Mouse (Mus musculus): ENCODE data around the gene Zpbp. TPM values are rescaled to one million over a fixed set of nuclear protein-coding genes. Genes with fewer than 3 reads are reported as not detected.
A peak's percentile ranks its signal among the peaks of the same experiment; 100 is the strongest.

The Zpbp gene
- polyA plus RNA-seq (2016; fragmentation: Nextera tagmentation; extraction: Ambion mirVana) = 0.66 and 0.85 TPM in 2 replicates

DNA sequence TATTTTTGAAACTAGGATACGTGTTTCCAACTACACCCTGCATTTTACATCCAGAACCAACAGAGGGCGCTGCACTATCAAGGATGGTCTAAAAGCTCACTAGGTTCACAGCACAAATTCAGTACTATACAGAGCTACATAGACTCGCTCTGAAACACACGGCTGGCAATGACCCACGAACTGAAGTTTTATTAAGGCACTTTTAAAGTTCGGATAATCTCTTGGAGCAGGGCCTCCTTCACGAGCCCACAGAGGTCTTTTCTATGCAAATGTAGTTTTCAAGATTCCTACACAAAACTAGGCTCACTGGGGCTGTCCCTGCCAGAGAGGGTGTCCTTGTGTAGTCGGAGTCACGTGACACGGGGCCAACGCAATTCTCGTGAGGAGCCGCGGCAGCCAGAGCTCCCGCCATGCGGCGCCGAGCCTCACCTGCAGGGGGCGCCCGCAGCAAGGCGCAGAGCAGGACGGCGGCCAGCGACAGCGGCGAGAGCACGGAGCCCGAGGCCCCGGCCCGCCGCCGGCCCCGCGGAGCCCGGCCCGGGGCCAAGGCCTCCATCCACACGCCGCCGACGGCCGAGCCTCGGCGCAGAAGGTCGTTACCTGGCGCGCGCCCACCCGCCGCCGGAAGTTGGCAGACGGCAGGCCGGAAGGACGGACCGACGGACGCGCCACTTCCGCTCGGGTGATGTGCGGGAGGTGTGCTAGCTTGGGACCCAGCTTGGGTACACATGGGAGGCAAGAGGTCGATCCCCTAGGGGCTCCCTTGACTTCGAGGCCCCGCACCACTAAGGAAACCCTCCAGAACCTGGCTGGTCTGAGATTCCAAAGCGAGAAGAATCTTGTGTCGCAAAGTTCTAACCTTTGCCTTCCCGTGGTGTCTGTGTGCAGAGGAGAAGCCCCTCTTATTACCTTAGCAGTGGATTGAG is at the start of gene Zpbp, which contains the start of gene Spata48:
Gene Zpbp, minus strand, starts transcription at position 774 of the 926 bp plus-strand sequence.
Gene Spata48, plus strand, starts transcription at position 460 of the 926 bp plus-strand sequence.
- Histone ChIP-seq H3K36me3 (no peaks in the 10 kb centered on the region), H3K4me1 (replicated peaks) (no peaks in the 10 kb centered on the region), H3K9me3 (replicated peaks) (no peaks in the 10 kb centered on the region), H3K4me3 (peak within 1 kb of the TSS; percentile 79), H3K27ac (ENCODE audit: poor library complexity, severe bottlenecking) (peak within 1 kb of the TSS; percentile 70), H3K27me3 (replicated peaks) (0 out of 2 replicates have a peak, but pooled peaks cover under 1% of the 10 kb centered on the region), H3K9ac (peak within 1 kb of the TSS; percentile 80), H3K4me2 (peak within 1 kb of the TSS; percentile 82)
- ATAC-seq (ENCODE audit: insufficient number of reproducible peaks, low FRiP score) = peak; percentile 96
- WGBS = 4% methylated on average over 65 of the region's 66 CpGs

DNA sequence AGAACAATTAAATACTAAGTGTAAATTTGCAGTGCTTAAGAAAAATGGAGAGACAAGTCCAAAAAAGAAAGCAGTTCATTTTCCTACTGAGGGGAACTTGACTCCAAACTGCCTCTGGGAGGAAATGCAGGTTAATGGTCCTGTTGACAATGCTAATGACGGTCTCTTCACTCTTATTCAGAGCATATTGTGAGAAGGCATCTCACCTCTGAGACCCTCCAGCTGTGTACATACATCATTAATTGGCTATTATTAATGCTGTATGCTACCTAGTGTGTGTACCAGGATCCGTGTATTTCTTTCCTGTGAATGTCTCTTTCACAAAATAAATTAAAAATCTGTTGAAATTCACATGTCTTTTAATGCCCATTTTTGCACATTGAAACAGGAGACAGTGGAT is 47.2 kb upstream of the Zpbp start:
- no peak overlapping the region for H3K4me2 ChIP-seq
- no peak overlapping the region for H3K27ac ChIP-seq (ENCODE audit: poor library complexity, severe bottlenecking)
- no peak overlapping the region for H3K9ac ChIP-seq
- no peak for ATAC-seq (ENCODE audit: insufficient number of reproducible peaks, low FRiP score)
- WGBS = 66% methylated on average over 2 of the region's 2 CpGs
- H3K4me1 ChIP-seq (replicated peaks) = no peaks in the 10 kb centered on the region
- H3K36me3 ChIP-seq = no peaks in the 10 kb centered on the region
- H3K4me3 ChIP-seq = no peak overlapping the region
- H3K27me3 ChIP-seq (replicated peaks) = no peaks in the 10 kb centered on the region
- no peaks in the 10 kb centered on the region for H3K9me3 ChIP-seq (replicated peaks)

DNA sequence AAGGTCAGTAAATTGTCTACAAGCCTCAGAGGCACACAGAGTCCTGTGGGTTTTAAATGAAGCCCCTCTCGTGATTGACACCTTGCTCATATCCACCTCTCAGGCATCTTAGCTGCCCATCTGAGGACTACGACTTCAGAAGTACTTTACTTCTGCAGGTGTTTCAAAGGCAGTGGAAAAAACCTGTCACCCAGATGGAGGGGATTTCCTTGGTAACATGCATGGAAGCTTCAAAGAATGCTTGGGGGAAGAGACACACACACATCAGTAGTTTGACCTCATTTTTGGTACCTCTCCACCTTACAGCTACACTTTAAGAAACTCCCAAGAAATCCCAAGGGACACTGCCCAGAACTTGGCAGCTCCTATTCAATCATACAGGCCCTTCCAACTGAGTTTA is 44.0 kb upstream of the Zpbp start:
- 76% methylated on average over 2 of the region's 2 CpGs for whole genome bisulfite sequencing
- Histone ChIP-seq H3K9ac (no peak overlapping the region), H3K4me2 (no peak overlapping the region), H3K27me3 (replicated peaks) (no peaks in the 10 kb centered on the region), H3K36me3 (no peaks in the 10 kb centered on the region), H3K27ac (ENCODE audit: poor library complexity, severe bottlenecking) (no peak overlapping the region), H3K4me1 (replicated peaks) (no peaks in the 10 kb centered on the region), H3K9me3 (replicated peaks) (no peaks in the 10 kb centered on the region), H3K4me3 (no peak overlapping the region)
- no peak for ATAC-seq (ENCODE audit: insufficient number of reproducible peaks, low FRiP score)

DNA sequence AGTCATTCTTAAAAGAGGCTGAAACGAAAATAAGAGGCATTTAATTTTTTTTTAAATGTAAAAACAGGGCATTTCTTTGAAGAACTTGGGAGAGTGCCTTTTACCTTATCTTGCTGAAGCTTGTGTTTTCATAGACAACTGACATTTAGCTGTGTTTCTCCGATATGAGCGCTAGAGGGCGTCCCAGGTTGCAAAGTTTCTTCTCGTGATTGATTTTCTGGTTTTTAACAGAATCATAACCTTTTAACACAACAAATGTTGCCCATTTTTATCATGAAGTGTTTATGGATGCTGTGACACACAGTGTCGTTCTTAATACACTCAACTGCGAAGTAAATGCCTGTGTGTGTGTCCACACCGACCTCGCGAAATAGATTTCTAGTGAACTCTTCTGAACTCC is 37.7 kb upstream of the Zpbp start:
- Histone ChIP-seq H3K4me1 (replicated peaks) (no peaks in the 10 kb centered on the region), H3K27me3 (replicated peaks) (no peaks in the 10 kb centered on the region), H3K9me3 (replicated peaks) (no peaks in the 10 kb centered on the region), H3K27ac (ENCODE audit: poor library complexity, severe bottlenecking) (no peak overlapping the region), H3K4me2 (peak overlapping the region; percentile 38), H3K9ac (no peak overlapping the region), H3K4me3 (no peak overlapping the region), H3K36me3 (no peaks in the 10 kb centered on the region)
- WGBS = 22% methylated on average over 10 of the region's 10 CpGs
- ATAC-seq (ENCODE audit: insufficient number of reproducible peaks, low FRiP score) = no peak

DNA sequence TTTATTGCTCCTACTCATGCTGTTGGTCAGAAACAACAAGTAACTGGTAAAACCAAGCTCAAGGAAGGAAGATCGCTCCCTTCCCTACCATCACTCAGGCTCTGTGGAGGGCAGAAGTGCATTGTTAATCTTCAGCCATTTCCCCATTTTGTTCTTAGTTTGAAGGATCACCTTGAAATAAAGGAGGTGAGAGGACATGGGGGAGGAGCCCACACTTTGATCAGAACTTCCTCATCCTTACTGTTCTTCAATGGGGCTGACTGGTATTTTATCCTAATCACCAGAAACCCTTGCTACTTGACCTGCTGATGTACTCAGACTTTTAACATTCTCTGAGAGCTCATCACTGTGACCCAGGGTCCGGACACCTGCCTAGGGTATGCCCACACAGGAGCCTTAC is 33.5 kb upstream of the Zpbp start:
- Histone ChIP-seq H3K4me3 (no peak overlapping the region), H3K27ac (ENCODE audit: poor library complexity, severe bottlenecking) (no peak overlapping the region), H3K9ac (no peak overlapping the region), H3K36me3 (no peaks in the 10 kb centered on the region), H3K27me3 (replicated peaks) (no peaks in the 10 kb centered on the region), H3K9me3 (replicated peaks) (no peaks in the 10 kb centered on the region), H3K4me1 (replicated peaks) (no peaks in the 10 kb centered on the region), H3K4me2 (no peak overlapping the region)
- ATAC-seq (ENCODE audit: insufficient number of reproducible peaks, low FRiP score) = no peak
- WGBS = 83% methylated on average over 2 of the region's 2 CpGs

DNA sequence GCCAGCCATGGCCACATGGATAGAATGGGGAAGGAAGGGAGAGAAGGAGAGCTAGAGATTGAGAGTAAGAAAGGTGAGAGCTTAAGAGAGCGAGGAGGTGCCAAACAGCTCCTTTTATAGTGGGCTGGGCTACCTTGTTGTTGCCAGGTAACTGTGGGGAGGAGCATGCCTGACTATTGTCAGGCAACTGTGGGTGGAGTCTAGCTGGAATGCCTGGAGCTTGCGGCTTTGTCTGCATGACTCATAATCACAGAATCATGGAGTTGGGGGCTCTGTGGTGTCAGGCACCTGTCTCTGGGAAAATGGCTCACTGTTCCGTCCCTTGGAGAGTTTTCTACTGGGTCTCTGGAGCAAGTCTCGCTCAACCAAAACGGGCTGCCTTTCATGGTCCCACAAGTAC is 29.8 kb upstream of the Zpbp start:
- Histone ChIP-seq H3K4me1 (replicated peaks) (no peaks in the 10 kb centered on the region), H3K4me2 (no peak overlapping the region), H3K9ac (no peak overlapping the region), H3K36me3 (no peaks in the 10 kb centered on the region), H3K27me3 (replicated peaks) (no peaks in the 10 kb centered on the region), H3K9me3 (replicated peaks) (no peaks in the 10 kb centered on the region), H3K27ac (ENCODE audit: poor library complexity, severe bottlenecking) (no peak overlapping the region), H3K4me3 (no peak overlapping the region)
- 66% methylated on average over 5 of the region's 5 CpGs for WGBS
- no peak for ATAC-seq (ENCODE audit: insufficient number of reproducible peaks, low FRiP score)

DNA sequence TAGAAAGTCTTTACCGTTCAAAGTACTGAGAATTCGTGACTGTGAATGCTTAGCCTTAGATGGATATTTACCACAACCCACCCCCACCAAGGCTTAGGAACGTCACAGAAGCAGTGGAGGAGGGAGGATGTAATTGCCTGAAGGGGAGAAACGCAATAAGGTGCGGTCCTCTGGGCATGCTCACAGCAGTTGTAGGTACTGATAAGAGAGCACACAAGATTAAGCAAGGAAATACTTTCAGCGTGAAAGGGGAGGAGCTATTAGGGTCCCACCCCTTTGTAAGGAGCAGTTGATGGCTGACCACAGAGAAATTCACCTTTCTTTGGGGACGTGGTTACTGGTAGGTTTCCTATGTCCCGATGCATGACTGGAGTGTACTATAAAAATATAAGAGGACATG is 22.2 kb upstream of the Zpbp start:
- Histone ChIP-seq H3K36me3 (no peaks in the 10 kb centered on the region), H3K9me3 (replicated peaks) (no peaks in the 10 kb centered on the region), H3K4me2 (no peak overlapping the region), H3K27ac (ENCODE audit: poor library complexity, severe bottlenecking) (no peak overlapping the region), H3K4me3 (no peak overlapping the region), H3K9ac (no peak overlapping the region), H3K27me3 (replicated peaks) (no peaks in the 10 kb centered on the region), H3K4me1 (replicated peaks) (no peaks in the 10 kb centered on the region)
- no peak for ATAC-seq (ENCODE audit: insufficient number of reproducible peaks, low FRiP score)
- WGBS = 39% methylated on average over 8 of the region's 8 CpGs

DNA sequence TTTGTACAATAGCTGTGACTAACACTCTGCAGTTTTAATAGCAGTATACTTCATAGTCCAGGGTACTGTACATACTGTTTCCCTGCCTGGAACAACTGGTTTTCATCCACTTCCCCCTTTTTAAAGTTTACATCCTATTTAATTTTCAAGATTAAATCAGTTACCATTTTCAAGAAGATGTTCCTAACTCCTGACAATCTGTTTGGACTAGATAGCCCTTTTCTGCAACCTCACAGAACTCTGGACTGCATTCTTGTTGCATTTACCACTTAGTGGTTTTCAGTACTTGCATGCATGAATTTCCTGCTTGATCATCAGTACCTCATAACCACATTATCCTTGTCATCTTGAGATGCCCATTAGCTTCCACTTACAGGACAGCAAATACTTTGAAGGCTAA is 6.7 kb upstream of the Zpbp start:
- H3K27ac ChIP-seq (ENCODE audit: poor library complexity, severe bottlenecking) = no peak overlapping the region
- no peaks in the 10 kb centered on the region for H3K36me3 ChIP-seq
- no peak overlapping the region for H3K4me2 ChIP-seq
- no peaks in the 10 kb centered on the region for H3K9me3 ChIP-seq (replicated peaks)
- H3K9ac ChIP-seq = no peak overlapping the region
- no peak for ATAC-seq (ENCODE audit: insufficient number of reproducible peaks, low FRiP score)
- H3K4me1 ChIP-seq (replicated peaks) = no peaks in the 10 kb centered on the region
- no peaks in the 10 kb centered on the region; the same call in 1 of the 2 replicates for H3K27me3 ChIP-seq (replicated peaks)
- no peak overlapping the region for H3K4me3 ChIP-seq

DNA sequence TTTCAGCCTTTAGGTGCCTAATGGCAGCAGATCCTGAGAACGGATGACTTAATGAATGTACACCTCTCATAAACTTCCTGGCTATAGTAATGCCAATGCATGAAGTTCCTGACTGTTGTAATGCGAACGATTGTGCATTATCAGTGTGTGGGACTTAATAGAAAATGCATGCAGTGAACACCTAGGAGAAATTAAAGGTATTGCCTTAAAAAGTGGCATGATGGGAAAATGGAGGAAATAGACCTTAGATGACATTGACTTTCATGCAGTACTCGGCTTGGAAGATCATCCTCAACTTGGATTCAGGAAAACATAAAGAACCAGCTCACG is 318 bp upstream of the Zpbp start:
- Histone ChIP-seq H3K9ac (peak overlapping the region; percentile 80), H3K4me1 (replicated peaks) (no peaks in the 10 kb centered on the region), H3K27me3 (replicated peaks) (no peaks in the 10 kb centered on the region; the same call in 1 of the 2 replicates), H3K4me2 (peak overlapping the region; percentile 82), H3K9me3 (replicated peaks) (no peaks in the 10 kb centered on the region), H3K36me3 (no peaks in the 10 kb centered on the region), H3K27ac (ENCODE audit: poor library complexity, severe bottlenecking) (no peak overlapping the region), H3K4me3 (peak overlapping the region; percentile 79)
- WGBS = 83% methylated on average over 5 of the region's 5 CpGs
- no peak for ATAC-seq (ENCODE audit: insufficient number of reproducible peaks, low FRiP score)

DNA sequence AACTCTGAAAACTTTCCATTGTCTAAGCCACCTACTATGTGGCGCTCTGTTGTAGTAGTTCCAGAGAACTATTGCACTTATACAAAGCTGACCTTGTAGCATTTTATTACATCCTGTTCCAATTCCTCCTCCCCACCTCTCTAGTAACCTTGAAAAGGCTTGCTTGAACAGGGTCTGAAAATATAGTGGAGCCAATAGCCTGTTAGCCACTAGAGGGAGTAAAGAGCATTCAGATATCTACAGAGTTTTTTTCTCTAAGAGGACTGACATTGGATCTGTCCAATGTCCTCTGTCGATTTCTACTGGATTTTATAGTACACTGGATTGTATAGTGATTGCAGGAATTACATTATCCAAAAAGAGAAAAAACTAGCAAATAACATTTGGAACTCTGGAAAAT is 7.2 kb downstream of the Zpbp start:
- no peak for ATAC-seq (ENCODE audit: insufficient number of reproducible peaks, low FRiP score)
- 25% methylated on average over 2 of the region's 2 CpGs for WGBS
- H3K4me1 ChIP-seq (replicated peaks) = no peaks in the 10 kb centered on the region
- 0 out of 2 replicates have a peak, but pooled peaks cover 2% of the 10 kb centered on the region for H3K27me3 ChIP-seq (replicated peaks)
- no peak overlapping the region for H3K27ac ChIP-seq (ENCODE audit: poor library complexity, severe bottlenecking)
- no peak overlapping the region for H3K4me3 ChIP-seq
- H3K4me2 ChIP-seq = no peak overlapping the region
- no peaks in the 10 kb centered on the region for H3K36me3 ChIP-seq
- no peaks in the 10 kb centered on the region for H3K9me3 ChIP-seq (replicated peaks)
- no peak overlapping the region for H3K9ac ChIP-seq

DNA sequence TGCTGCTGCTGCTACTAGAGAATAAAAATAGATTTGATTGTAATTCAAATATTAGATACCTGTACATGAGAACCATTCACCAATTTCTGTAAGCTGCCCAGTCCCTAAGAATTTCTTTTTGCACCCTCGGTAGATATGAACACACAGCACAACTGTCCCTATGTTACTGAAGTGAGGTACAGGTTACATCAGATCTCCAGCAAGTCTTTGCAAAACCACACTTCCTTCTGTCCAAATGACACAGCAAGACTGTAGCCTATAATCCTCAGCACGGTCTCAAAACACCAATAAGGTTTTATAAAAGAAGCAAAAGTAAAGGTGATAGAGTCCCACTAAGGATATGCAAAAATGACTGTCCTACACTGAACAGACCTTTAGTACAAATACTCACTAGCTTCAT is 44.9 kb downstream of the Zpbp start:
- no peak overlapping the region for H3K9ac ChIP-seq
- no peaks in the 10 kb centered on the region for H3K27me3 ChIP-seq (replicated peaks)
- no peak overlapping the region for H3K27ac ChIP-seq (ENCODE audit: poor library complexity, severe bottlenecking)
- no peak for ATAC-seq (ENCODE audit: insufficient number of reproducible peaks, low FRiP score)
- no peaks in the 10 kb centered on the region for H3K36me3 ChIP-seq
- no peaks in the 10 kb centered on the region for H3K4me1 ChIP-seq (replicated peaks)
- 77% methylated on average over 2 of the region's 2 CpGs for WGBS
- H3K4me2 ChIP-seq = no peak overlapping the region
- no peak overlapping the region for H3K4me3 ChIP-seq
- H3K9me3 ChIP-seq (replicated peaks) = no peaks in the 10 kb centered on the region

DNA sequence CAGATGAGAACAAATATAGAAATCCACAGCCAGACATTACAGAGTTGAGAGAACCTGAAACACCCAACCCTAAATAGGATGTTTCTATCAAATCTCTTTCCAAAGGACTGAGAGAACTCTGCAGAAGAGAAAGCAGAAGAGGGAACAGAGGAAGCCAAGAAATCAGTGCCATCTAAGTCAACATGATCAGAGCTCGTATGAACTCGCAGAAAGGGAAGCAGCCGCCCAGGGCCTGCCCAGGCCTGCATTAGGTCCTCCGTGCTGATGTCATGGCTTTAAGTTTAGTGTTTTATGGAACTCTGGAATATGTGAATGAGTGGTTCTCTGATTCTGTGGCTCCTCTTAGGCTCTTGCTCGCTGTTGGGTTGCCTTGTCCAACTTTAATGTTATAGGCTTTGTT is 48.0 kb downstream of the Zpbp start:
- H3K27me3 ChIP-seq (replicated peaks) = no peaks in the 10 kb centered on the region
- H3K4me1 ChIP-seq (replicated peaks) = no peaks in the 10 kb centered on the region
- no peaks in the 10 kb centered on the region for H3K9me3 ChIP-seq (replicated peaks)
- H3K9ac ChIP-seq = no peak overlapping the region
- H3K4me2 ChIP-seq = no peak overlapping the region
- H3K36me3 ChIP-seq = no peaks in the 10 kb centered on the region
- no peak for ATAC-seq (ENCODE audit: insufficient number of reproducible peaks, low FRiP score)
- H3K27ac ChIP-seq (ENCODE audit: poor library complexity, severe bottlenecking) = no peak overlapping the region
- no peak overlapping the region for H3K4me3 ChIP-seq
- WGBS = 75% methylated on average over 5 of the region's 5 CpGs
